Mouse (Mus musculus): Measurements from ENCODE around the gene Isyna1.

DNA sequence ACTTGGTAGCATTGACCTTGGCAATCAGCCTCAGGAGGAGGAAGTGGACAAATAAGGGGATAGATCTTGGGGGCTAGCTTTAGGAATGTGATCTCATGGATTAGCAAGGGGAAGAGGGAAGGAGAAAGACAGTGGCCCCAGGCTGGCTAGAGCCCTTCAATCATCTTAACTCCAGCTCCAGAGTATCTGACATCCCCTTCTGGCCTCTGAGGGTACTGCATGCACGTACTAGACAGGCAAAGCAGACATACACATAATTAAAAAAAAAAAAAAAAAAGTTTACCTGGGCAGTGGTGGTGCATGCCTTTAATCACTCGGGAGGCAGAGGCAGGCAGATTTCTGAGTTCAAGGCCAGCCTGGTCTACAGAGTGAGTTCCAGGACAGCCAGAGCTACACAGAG, 49.9 kb downstream of the Isyna1 start:
- TF ChIP-seq CTCF (IDR thresholded peaks at IDR 0.05; ENCODE audit: low read depth): peak; percentile 68
- no peak for TF ChIP-seq EP300 (IDR thresholded peaks at IDR 0.05; ENCODE audit: low read depth)

Data from liver, embryonic 14.5 days (tissue).